Mouse (Mus musculus) heart, embryonic 14.5 days (tissue): ENCODE measurements around the gene Raly. TPM values are rescaled to one million over a fixed set of nuclear protein-coding genes. Genes with fewer than 3 reads are reported as not detected.
"Not testable (repeated sequence)": the region's sequence is repeated elsewhere in the genome, so short reads cannot be mapped to it uniquely, and the experiment has no call there.

Source experiments
- ATAC-seq: fragments of 200-750 bp; cut with Nextera tagmentation; 2 replicates; pipeline ENCODE4 v1.8.0; 2017; ENCODE audit warnings: low read depth, moderate TSS enrichment; ENCODE audit not compliant: insufficient number of reproducible peaks, insufficient read depth, low FRiP score
- H3K27ac ChIP-seq, 2 experiments: fragments of 200-500 bp in 1 of 2; fragments of 300-500 bp in 1 of 2; sonication (generic) in 1 of 2; replicated peaks in 1 of 2; 2 replicates each; pipeline ENCODE4 v1.5.1; 2012 to 2014; ENCODE audit warnings: low read depth in 2 of 2, low read length in 2 of 2, control low read depth in 1 of 2, mild to moderate bottlenecking in 1 of 2, mixed read lengths in 1 of 2; ENCODE audit not compliant: control insufficient read depth in 1 of 2, insufficient read depth in 1 of 2
- H3K27me3 ChIP-seq: fragments of 300-500 bp; sonication (generic); 2 replicates; pipeline ENCODE4 v1.6.1; 2014; ENCODE audit warnings: mild to moderate bottlenecking, low read length, control low read depth; ENCODE audit not compliant: control insufficient read depth, insufficient read depth
- H3K36me3 ChIP-seq: fragments of 300-500 bp; sonication (generic); 2 replicates; pipeline ENCODE4 v1.6.1; 2014; ENCODE audit warnings: mild to moderate bottlenecking, control low read depth, low read length, mixed read lengths; ENCODE audit not compliant: control insufficient read depth, insufficient read depth
- H3K4me1 ChIP-seq, 2 experiments: fragments of 200-500 bp in 1 of 2; fragments of 300-500 bp in 1 of 2; sonication (generic) in 1 of 2; 2 replicates each; pipeline ENCODE4 v1.6.1; 2012 to 2014; ENCODE audit warnings: low read length in 2 of 2, control low read depth in 1 of 2, mixed read lengths in 1 of 2; ENCODE audit not compliant: control insufficient read depth in 2 of 2, insufficient read depth in 2 of 2
- H3K4me2 ChIP-seq: fragments of 300-500 bp; sonication (generic); 2 replicates; pipeline ENCODE4 v1.6.1; 2014; ENCODE audit warnings: mild to moderate bottlenecking, low read length
- H3K4me3 ChIP-seq, 2 experiments: fragments of 200-500 bp in 1 of 2; fragments of 300-500 bp in 1 of 2; sonication (generic) in 1 of 2; 2 replicates each; pipeline ENCODE4 v1.5.1; 2012 to 2014; ENCODE audit warnings: low read length in 2 of 2, mild to moderate bottlenecking in 2 of 2, control low read depth in 1 of 2, low read depth in 1 of 2, moderate library complexity in 1 of 2; ENCODE audit not compliant: control insufficient read depth in 1 of 2, insufficient read depth in 1 of 2
- H3K9ac ChIP-seq: fragments of 300-500 bp; sonication (generic); 2 replicates; pipeline ENCODE4 v1.6.1; 2014; ENCODE audit warnings: mild to moderate bottlenecking, low read length
- H3K9me3 ChIP-seq: fragments of 300-500 bp; sonication (generic); 2 replicates; pipeline ENCODE4 v1.6.1; 2016; ENCODE audit warnings: low read length, control low read depth; ENCODE audit not compliant: control insufficient read depth
- WGBS: fragments of 180-500 bp; shearing (Covaris S2); extraction: QIAGEN DNeasy Blood & Tissue Kit; methylation state at CpG from one replicate; pipeline ENCODE4 v1.1.7; 2014; 5-methylcytosine and 5-hydroxymethylcytosine counted together
- polyA plus RNA-seq: library from polyadenylated mRNA; unstranded; fragments of >200 nt; fragmentation: Nextera tagmentation; extraction: Ambion mirVana; gene quantifications from 2 replicates; pipeline ENCODE4 v1.2.1, GENCODE M21; 2014

The Raly gene
- polyA plus RNA-seq, 1 experiment from 2014 or later, result 54.2 TPM

- H3K27me3 ChIP-seq, ATAC-seq, H3K4me2 ChIP-seq, H3K36me3 ChIP-seq, H3K4me3 ChIP-seq, H3K9ac ChIP-seq, H3K4me1 ChIP-seq, H3K27ac ChIP-seq, H3K9me3 ChIP-seq: not testable (repeated sequence)
- 47% methylated on average over 2 of the region's 2 CpGs for WGBS
Observed at GRCm38 (mm10) chr2:154908223-154908622, 117.3 kb downstream of the Raly start.

DNA sequence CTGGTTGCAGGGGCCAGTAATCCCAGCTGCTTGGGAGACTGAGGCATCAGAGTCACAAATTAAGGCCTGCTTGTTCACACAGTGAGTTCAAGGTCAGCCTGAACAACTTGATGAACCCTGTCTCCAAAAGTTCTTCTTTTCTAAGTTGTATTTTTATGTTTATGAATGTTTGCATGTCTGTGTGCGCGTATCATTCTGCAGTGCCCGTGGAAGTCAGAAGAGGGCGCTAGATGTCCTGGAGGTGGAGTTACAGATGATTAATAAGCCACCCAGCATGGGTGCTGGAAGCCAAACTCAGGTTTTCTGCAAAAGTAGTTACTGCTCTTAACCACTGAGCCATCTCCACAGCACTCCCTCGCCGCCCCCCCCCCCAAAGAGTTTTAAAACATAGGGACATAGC, 118.9 kb downstream of the Raly start:
- Histone ChIP-seq H3K27ac (no peak overlapping the region), H3K36me3 (no peaks in the 10 kb centered on the region), H3K4me1 (no peaks in the 10 kb centered on the region), H3K27me3 (no peaks in the 10 kb centered on the region), H3K9me3 (no peaks in the 10 kb centered on the region), H3K9ac (no peak overlapping the region), H3K4me3 (no peak overlapping the region), H3K4me2 (no peak overlapping the region)
- WGBS, result 77% methylated on average over 6 of the region's 6 CpGs
- ATAC-seq, result no peak

GRCm38 (mm10) chr2:154915922-154916541, 125.1 kb downstream of the Raly start:
- no peaks in the 10 kb centered on the region for H3K27me3 ChIP-seq
- H3K4me2 ChIP-seq, result no peak overlapping the region
- no peak overlapping the region for H3K27ac ChIP-seq
- 80% methylated on average over 12 of the region's 12 CpGs for WGBS
- ATAC-seq, result no peak
- no peak overlapping the region for H3K4me3 ChIP-seq
- no peak overlapping the region for H3K9ac ChIP-seq
- no peaks in the 10 kb centered on the region for H3K9me3 ChIP-seq
- no peaks in the 10 kb centered on the region for H3K4me1 ChIP-seq
- H3K36me3 ChIP-seq, result no peaks in the 10 kb centered on the region

DNA sequence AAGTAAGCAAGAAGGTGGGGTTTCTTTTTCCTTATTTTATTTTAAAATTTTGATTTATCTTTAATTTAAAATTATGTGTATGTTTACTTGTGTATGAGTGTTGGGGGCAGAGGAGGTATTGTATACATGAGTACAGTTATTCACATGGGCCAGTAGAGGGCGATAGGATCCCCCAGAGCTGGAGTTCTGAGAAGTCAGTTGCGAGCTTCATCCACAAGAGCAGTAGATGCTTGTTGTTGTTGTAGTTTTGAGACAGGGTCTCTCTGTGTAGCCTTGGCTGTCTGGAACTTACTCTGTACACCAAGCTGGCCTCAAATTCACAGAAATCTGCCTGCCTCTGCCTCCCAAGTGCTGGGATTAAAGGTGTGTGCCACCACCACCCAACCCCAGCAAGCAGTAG, 125.7 kb downstream of the Raly start:
- Histone ChIP-seq H3K27ac (no peak overlapping the region), H3K27me3 (no peaks in the 10 kb centered on the region), H3K4me1 (no peaks in the 10 kb centered on the region), H3K9ac (no peak overlapping the region), H3K36me3 (no peaks in the 10 kb centered on the region), H3K4me2 (no peak overlapping the region), H3K9me3 (no peaks in the 10 kb centered on the region), H3K4me3 (no peak overlapping the region)
- 11% methylated on average over 2 of the region's 2 CpGs for WGBS
- no peak for ATAC-seq

Other genes starting within 250 kb of the Raly start
- gene 1700003F12Rik, start 244.0 kb upstream of the Raly start, polyA plus RNA-seq, result 0.42 and 0.50 TPM in 2 replicates
- 0.35 TPM in 1 of 2 replicates, not detected in the other for gene Actl10, start 239.3 kb upstream of the Raly start, polyA plus RNA-seq
- gene Necab3, start 232.2 kb upstream of the Raly start, polyA plus RNA-seq, result 1.7 and 1.9 TPM in 2 replicates
- 7.2 and 8.6 TPM in 2 replicates for gene E2f1, start 221.2 kb upstream of the Raly start, polyA plus RNA-seq
- 31.8 and 33.7 TPM in 2 replicates for gene Pxmp4, start 187.4 kb upstream of the Raly start, polyA plus RNA-seq
- 0.70 and 1.1 TPM in 2 replicates for gene Zfp341, start 177.8 kb upstream of the Raly start, polyA plus RNA-seq
- gene 4930519P11Rik, start 177.7 kb upstream of the Raly start, polyA plus RNA-seq, result not detected in 2 replicates
- gene Chmp4b, start 139.4 kb upstream of the Raly start, polyA plus RNA-seq, result 13.0 and 16.6 TPM in 2 replicates
- gene Gm14214, start 21.1 kb upstream of the Raly start, polyA plus RNA-seq, result not detected in 2 replicates
- not detected in 2 replicates for gene a, start 306 bp downstream of the Raly start, polyA plus RNA-seq
- gene Eif2s2, start 101.8 kb downstream of the Raly start, polyA plus RNA-seq, result 67.3 and 72.8 TPM in 2 replicates
- gene Gm14226, start 227.2 kb downstream of the Raly start, polyA plus RNA-seq, result 0.61 and 0.69 TPM in 2 replicates